Mouse (Mus musculus): Measurements from ENCODE around the gene March2.
A peak's percentile ranks its signal among the peaks of the same experiment; 100 is the strongest.
"Not testable (repeated sequence)": the region's sequence is repeated elsewhere in the genome, so short reads cannot be mapped to it uniquely, and the experiment has no call there.

The March2 gene

DNA sequence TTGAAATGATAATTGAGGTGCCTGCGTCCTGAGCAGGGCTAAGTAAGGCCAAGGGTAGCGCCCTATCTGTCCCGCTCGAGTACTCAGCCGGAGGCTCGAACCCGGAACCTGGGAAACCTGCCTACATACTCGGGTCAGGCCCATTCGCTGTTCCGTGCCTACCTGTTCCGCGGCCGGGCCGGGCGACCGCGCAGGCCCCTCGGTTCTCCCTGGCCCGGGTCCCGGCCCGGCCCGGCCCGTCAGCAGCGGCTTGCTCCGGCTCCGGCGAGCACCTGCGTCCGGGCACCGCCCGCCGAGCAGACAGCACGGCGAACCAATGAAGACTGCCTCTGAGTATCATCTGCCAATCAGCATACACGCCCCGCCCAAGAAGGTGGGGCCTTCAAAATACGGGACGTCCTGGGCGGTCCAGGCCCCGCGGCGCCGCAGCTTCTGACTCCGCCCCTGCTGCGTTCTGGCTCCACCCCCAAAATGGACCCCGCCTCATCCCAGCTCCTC, at the start of gene March2:
Gene March2 (minus strand): TSS at position 287 of the 498 bp plus-strand sequence.
- DNase-seq (ENCODE audit: low spot score in 2 of 2), result peak; percentile 94 to 96

DNA sequence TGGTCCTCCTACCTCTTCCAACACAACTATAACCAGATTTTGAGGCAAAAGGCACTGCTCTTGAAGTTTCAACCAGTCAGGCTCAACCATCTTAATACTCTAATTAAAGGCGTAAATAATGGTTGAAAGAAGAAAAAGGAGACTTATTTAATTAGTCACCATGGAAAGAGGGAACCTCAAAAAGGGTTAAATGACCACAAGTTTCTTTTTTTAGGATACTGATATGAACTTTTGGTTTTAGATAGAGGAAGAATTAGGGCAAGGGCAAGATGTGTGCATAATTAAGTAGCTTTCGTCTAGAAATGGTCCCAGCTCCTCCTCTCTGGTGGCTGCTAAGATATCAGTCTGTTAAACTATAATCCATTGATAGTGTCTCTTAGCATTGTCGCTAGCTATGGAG, 47.9 kb upstream of the March2 start:
- no peak for DNase-seq (ENCODE audit: low spot score in 2 of 2)

DNA sequence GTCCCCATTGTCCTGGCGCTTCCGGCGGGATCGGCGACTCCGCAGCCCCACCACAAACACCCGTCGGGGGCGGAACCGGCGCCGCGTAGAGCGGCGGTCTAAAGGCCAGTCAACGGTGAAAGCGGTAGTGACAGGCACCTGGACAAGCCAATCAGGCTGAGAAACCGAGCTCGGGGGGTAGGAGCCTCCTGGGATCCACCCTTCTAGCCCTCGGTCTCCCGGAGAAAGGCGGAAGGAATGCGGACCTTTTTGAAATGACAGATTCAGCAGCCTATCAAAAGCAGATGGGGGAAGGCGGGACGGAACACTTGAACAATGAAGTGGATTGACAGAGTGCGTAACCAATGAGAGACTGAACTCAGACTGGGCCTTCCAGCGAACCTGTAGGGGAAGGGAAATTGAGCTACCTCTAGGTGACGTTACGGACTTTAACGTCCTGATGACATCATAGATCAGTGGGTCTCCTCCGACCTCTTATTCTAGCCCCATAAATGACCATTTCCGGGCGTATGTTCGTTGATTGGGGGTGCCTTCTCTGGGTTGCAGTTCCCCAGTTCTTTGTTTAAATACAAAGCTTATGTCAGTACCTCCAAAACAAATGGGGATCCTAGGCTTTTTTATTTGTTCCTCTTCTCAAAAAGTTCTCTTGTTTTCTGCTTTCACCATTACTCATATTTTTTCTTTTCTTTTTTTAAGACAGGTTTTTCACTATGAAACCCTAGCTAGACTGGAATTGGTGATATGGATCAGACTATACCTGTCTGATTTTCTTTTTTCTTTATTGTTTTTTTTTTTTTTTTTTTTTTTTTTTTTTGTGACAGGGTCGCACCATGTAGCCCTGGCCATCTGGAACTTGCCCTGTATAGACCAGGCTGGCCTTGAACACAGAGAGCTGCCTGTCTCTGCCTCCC, 42.0 kb upstream of the March2 start, which contains the start of gene Rab11b:
Gene Rab11b (minus strand): TSS at position 276 of the 911 bp plus-strand sequence.
- DNase-seq (ENCODE audit: low spot score in 2 of 2), result peak; percentile 100

DNA sequence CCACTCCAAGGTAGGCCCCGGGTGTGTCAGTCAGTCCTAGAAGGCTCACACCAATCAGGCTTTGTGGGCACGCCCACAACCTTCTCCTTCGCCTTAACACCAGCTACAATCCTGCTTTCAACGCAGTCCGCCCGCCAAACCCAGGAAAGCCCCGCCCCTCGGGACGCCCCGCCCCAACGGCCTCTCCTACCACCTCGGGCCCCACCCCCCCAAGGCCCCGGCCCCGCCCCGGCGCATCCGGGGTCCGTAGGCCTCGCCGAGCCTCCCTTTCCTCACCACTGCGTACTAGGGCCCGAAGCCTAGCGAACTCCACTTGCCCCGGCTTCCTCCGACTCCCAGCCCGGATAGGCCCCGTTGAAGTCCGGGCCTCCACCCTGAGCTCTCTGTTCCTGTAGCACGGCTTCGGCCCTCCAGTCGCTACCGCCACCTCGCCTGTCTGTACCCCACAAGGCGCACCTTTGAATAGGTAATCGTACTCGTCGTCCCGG, 41.3 kb upstream of the March2 start:
- DNase-seq (ENCODE audit: low spot score in 2 of 2), result peak; percentile 84 to 86

DNA sequence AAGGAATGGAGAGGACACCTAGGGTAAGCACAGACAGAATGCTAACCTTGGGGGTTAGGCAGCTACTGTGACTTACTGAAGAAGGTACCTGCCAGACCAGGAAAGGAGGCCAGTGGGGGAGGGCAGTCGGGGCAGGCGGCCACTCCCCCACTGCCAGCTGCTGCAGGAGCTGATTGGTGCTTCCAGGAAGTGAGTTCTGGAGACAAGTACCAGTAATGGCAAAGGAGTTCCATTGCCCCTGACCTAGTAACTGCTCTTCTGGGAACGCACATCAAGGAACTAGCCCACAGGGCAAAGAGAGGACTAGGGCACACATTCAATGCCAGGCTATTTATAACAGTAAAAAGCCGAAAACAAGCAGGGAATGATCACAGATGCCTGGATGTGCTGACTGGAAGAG, 38.8 kb upstream of the March2 start:
- DNase-seq (ENCODE audit: low spot score in 2 of 2), result no peak

DNA sequence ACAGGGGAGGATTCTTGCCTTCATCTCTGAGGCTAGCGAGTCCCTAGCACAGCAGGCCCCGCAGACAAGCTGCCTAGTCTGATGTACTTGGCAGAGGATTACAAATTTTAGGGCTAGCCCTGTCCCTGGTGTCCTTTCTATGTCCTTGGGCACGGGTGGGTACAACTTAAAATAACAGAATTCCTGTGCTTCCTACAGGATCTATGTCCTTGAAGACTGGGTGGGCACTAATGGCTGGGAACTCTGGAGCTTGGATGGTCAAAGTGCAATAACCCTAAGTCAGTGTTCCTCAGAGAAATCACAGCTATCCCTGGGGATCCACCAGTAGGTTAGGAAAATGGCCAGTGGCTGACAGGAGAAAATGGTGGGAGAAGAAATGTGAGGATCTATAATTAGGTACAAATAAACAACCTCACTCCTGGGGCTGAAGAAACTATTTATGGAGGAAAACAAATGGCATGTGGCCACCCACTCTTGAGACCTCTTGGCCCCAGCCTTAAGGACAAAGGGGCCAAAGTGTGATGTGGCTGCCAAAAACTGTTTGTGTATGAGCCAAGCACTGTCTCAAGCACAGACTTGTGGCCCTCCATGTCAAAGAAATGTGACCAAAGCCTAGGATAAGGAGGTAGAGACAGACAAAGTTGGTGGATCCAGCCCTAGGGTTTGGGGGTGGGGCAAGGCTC, 37.8 kb upstream of the March2 start:
- no peak for DNase-seq (ENCODE audit: low spot score in 2 of 2)

DNA sequence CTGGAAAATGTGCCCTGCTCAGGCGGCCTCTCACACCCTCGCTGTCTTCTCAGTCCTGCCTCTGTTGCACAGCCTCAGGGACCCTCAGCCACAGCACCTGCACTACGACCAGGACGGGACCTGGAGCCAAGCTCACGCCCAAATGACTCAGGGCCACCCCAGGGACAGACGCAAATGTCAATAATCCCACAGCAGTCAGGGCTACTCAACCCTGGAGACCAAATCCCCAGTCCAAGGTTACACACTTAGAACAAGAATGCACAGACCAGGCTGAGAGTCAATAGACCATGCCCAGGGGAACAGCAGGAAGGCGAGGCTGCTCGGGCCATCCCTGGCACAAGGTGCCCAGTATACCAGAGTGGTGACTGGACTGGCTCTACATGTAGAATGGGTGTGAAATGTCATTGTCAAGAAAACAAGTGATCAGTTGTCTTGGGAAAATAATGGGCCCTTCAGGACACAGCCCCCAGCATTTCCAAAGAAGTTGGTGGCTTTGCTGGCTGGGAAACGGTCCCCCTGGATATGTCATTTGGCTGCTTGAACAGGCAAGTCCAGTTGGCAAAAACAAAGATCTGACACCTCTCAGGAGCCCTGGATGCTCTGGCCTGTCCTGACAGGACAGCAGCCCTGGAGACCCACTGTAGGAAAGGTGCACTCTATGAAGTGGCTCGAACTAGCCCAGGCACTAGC, 37.1 kb upstream of the March2 start:
- DNase-seq (ENCODE audit: low spot score in 2 of 2), result no peak

DNA sequence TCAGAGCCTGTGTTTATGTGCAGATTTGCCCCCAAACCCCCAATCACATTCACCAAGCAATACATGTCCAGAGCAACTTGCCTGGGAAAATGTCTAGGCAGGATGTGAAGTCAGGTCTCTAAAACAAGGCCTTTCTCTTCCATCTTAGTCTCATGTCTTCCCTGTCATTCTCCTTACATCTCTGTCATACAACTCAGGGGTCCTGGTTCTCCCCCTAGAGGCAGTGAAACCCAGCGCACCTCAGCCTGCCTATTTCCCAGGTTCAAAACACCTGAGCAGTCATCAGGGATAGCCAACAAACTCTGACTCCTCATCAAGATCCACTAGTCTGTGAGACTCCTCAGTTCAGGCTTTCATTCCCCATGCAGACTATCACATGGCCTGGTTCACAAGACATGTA, 36.2 kb upstream of the March2 start:
- no peak for DNase-seq (ENCODE audit: low spot score in 2 of 2)

DNA sequence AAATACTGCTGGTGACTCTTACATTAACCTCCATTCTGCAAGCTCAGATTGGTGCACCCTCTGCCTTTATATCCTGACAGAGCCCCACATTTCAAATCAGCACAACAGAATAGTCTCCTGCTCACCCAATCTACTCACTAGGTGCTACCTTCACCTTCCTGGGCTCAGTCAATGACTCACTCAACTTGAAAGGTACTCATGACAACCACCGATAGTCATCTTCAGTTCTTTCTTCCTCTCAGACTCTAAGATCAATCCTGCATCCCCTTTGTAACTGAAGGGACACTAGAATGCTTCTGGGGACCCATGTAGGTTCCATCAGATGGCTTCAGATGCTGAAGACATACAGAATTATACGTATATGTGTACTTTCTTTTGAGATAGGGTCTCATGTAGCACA, 33.8 kb upstream of the March2 start:
- DNase-seq (ENCODE audit: low spot score in 2 of 2), result no peak

DNA sequence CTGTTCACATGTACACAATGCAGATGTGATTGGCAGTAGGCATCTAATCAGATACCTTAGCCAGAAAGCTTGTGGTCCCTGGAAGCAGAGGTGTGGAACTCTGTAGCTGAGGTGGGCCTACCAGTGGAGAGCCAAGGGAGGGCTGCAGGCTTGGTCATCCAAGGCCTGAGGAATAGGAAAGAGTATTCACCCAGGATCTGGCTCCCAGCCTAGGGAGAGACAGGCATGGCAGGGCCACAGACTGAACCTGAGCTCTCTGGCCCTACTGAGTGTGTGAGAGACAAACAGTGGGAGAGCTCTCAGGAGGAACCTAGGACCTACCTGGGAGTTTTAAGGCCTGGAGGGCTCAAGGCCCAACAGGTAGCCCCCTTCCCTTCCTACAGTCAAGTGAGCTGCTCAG, 32.7 kb upstream of the March2 start:
- DNase-seq (ENCODE audit: low spot score in 2 of 2), result no peak

DNA sequence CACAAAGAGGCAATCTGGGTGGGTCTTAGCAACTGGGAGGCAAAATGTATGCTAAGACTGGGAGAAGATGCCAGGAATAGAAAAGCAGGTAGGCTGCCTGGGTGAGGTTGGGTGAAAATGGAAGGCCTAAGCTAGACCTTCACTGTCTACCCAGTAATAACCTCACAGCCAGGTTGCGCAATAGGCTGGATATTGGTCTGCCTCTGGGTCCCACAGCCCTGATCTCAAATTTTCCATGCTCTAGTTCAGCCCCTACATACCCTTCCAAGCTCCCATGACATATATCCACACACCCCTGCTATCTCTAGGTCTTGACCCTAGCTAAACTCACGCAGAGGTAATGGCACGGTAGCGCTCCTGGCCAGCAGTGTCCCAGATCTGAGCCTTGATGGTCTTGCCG, 31.0 kb upstream of the March2 start:
- DNase-seq (ENCODE audit: low spot score in 2 of 2), result no peak

DNA sequence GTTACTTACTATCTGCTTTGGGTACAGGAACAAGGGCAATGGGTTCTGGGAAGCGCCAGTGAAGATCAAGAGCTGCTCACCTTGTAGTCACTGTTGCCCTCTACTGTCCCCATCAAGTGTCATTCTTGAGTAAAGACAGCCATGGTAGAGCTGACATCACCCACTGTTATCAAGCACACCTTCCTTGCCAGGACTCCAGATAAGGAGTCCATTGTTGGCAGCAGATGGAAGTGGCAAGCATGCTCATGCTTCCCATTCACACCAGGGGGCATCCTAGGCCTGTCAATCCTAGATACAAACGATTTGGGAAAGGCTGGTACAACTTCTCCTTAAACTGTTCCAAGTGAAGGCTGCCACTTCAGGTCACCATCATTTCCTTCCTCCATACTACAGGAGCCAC, 27.5 kb upstream of the March2 start:
- DNase-seq (ENCODE audit: low spot score in 2 of 2), result no peak

DNA sequence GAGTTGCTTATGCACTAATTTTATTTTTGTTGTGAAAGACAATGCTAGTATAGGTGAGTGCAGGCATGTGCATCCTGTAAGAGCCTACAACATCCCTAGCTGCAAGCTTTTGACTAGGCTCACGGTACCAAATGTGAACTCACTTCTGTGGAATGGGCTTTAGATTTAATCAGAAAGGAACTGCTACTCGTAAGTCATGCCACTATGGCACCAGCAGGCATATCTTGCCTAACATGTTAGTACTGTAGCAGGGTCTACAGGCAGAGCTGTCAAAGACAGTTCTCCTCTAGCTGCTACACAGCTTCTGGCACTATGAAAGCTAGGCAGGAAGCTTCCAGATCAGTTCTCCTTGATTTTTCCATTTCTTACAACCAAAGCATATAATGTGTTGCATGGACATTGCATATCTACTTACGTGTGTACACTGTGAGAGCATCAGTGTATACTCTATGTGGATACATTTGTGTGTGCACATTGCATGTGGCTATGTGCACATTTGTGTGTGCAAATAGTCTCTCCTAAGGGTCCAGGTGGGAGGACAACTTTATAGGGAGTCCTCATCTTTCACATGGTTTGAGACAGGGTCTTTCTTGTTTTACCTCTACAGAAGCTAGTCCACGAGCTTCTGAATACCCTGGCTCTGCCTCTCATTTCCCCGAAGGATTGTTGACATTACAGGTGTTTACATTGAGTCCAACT, 26.4 kb upstream of the March2 start:
- DNase-seq (ENCODE audit: low spot score in 2 of 2), result no peak

DNA sequence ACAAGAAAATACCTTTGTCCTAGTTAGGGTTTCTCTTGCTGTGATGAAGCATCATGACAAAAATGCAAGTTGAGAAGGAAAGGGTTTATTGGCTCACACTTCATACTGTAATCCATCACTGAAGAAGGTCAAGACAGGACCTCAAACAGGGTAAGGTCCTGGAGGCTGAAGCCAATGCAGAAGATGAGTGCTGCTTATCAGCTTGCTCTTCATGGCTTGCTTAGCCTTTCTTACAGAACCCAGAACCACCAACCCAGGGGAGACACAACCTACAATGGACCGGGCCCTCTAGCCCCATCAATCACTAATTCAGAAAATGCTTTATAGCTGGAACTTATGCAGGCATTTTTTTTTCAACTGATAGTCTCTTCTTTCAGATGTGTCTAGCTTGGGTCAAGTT, 23.9 kb upstream of the March2 start:
- DNase-seq (ENCODE audit: low spot score in 2 of 2), result no peak

DNA sequence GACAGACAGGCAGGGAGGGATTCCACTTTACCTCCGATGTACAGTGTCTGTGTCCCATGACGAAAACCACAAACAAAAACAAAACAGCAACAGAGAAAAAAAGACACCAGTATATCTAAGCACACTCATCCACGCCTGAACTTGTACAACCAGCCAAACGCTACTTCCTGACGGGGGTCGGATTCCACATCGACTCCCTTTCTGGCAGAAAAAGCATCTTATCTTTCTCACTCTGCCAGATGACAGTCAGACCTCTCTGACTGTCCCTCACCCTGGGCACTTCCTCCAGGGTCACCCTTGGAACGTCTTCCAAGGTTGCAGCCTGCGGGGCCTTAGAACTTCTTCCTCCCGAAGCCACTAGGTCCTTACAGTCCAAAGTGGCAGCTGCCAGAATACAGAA, 15.1 kb upstream of the March2 start:
- not testable (repeated sequence) for DNase-seq (ENCODE audit: low spot score in 2 of 2)

DNA sequence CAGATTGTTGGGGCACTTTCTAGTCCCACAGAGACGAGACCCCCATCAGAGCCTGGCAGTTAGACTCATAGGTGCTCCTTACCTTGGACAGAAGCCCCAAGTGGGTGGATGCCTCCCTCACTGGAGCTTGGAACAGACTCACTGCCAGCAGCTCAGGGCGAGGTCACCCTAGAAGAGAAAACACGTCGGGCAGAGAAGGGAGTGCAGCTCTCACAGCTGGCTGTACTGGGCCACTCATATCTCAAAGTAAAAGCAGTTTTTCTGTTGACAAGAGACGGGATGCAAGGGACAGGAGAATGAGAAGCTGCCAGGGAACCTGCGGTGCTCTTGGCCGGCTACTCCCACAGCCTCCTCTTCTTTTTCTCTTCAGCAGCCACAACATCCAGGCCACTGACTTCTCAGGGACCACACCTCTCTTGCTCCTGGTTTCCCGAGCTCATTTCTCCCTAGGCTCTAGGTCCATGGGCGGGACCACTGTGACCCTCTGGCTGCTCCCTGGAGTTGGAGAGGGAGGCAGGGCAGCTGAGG, 14.2 kb upstream of the March2 start:
- DNase-seq (ENCODE audit: low spot score in 2 of 2), result not testable (repeated sequence)

DNA sequence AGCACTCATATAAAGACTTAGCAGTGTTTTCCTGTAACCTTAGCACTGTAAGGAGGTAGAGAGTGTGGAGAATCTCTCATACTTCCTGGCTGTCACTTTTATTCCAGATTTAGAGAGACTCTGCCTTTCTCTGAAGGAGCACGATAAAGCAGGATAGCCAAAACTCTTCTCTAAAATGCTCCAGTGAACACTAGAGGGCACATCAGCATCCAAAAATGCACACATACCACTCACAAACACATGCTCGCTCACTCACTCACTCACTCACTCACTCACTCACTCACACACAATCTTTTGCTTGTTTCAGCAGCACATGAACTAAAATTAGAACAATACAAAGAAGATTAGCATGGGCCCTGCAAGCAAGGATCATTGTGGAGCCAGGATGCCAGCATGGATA, 10.7 kb upstream of the March2 start:
- no peak for DNase-seq (ENCODE audit: low spot score in 2 of 2)

DNA sequence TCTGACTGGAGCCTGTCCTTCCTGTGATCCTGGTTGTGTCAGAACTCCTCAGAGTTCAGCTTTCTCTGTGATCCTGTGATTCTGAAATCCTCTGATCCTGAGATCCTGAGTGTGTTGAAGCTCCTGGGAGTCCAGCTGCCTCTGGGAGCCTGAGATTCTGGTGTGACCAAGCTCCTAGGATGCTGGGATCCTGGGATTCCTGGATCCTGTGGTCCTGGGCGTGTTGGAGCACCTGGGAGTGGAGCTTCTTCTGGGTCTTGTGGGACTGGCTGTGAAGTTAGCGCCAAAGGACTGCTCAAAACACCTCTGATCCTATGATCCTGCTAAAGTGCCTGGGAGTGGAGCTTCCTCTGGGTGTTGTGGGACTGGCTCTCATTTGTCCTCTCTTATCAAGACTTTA, 9.9 kb upstream of the March2 start:
- DNase-seq (ENCODE audit: low spot score in 2 of 2), result no peak

DNA sequence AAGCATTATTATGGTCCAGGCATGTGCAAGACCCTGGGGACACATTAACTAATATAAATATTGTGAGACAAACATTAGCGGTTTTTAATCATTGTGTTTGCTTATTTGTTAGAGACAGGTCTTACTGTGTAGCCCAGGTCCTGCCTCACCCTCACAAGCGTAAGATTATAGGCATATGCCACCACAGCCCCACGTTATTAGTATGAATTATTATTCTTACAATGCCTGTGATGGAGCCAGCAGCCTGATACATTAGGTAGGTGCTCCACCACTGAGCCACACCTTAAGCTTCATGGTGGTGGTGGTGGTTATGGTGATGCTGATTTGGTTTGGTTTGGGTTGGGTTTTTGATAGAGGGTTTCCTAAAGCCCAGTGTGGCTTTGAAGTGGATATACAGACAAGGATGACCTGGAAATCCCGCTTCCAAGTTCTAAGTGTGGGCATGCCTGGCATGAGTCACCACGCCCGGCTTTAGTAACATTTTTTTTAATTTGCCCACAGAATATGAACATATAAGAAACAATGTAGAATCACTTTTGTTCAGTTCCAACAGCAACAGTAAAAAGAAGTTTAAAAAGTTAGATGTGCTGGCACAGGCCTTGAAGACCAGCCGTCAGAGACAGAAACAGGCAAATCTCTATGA, 1.4 kb upstream of the March2 start:
- peak in 1 of 2 experiments; percentile 10 for DNase-seq (ENCODE audit: low spot score in 2 of 2)

DNA sequence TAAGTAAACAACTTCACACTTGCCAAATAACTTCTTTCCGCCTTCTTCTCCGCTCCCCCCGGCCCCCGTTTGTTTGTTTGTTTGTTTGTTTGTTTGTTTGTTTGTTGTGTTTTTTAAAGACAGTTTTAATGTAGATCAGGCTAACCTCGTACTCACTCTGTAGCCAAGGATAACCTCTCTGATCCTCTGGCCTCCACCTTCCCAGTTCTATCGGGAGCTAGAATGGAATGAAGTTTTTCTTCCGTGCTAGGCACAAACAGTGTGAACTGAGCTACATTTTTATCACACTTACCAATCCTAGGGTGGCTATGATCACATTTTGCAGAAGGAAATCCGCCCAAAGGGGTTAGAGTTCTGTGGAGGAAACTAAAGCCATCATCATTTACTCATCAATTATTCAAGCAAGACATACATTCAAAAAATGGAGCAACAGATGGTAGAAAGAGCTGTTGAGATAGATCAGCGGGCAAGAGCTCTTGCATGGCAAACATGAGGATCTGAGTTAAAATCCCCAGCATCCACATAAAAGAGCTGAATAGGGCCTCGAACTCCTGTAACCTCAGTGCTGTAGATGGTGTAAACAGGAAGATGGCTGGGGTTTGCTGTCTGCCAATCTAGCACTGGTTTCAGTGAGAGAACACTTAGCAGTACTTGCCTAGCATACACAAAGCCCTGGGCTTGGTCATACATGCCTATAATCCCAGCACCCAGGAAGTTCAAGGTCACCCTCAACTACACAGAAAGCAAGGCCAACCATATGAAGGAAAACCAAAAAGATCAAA, 665 bp upstream of the March2 start:
- DNase-seq (ENCODE audit: low spot score in 2 of 2), result no peak
